Mouse (Mus musculus): ENCODE results near the gene Itga2b. TPM values are rescaled to one million over a fixed set of nuclear protein-coding genes. Genes with fewer than 3 reads are reported as not detected.

Itga2b gene
- total RNA-seq, 2 experiments from 2014 or later, result 4.3 to 5.7 TPM

- no peak for DNase-seq
Measured at GRCm38 (mm10) chr11:102460541-102460940, 9.4 kb downstream of the Itga2b start.

- peak; percentile 84 for DNase-seq
Measured at GRCm38 (mm10) chr11:102455740-102456396, 14.1 kb downstream of the Itga2b start.

- no peak for DNase-seq
Measured at GRCm38 (mm10) chr11:102453131-102453530, 16.8 kb downstream of the Itga2b start.

- no peak for DNase-seq
Measured at GRCm38 (mm10) chr11:102449043-102450008, 20.6 kb downstream of the Itga2b start.

GRCm38 (mm10) chr11:102448327-102448726, 21.6 kb downstream of the Itga2b start:
- DNase-seq, result no peak

GRCm38 (mm10) chr11:102447497-102447896, 22.4 kb downstream of the Itga2b start, which contains the start of gene Fam171a2:
Fam171a2 (minus strand) TSS chr11:102447682.
- DNase-seq, result peak; percentile 91

- DNase-seq, result peak; percentile 56
Measured at GRCm38 (mm10) chr11:102446581-102447461, 23.1 kb downstream of the Itga2b start.

- DNase-seq, result peak; percentile 57
Measured at GRCm38 (mm10) chr11:102445891-102446361, 24.0 kb downstream of the Itga2b start.

GRCm38 (mm10) chr11:102445264-102445890, 24.5 kb downstream of the Itga2b start:
- no peak for DNase-seq

- no peak for DNase-seq
Measured at GRCm38 (mm10) chr11:102444781-102445180, 25.1 kb downstream of the Itga2b start.

GRCm38 (mm10) chr11:102444321-102444720, 25.6 kb downstream of the Itga2b start:
- no peak for DNase-seq

GRCm38 (mm10) chr11:102443740-102444139, 26.2 kb downstream of the Itga2b start:
- DNase-seq, result no peak

- DNase-seq, result no peak
Measured at GRCm38 (mm10) chr11:102442089-102442488, 27.8 kb downstream of the Itga2b start.

- DNase-seq, result no peak
Measured at GRCm38 (mm10) chr11:102441434-102441833, 28.5 kb downstream of the Itga2b start.

- DNase-seq, result no peak
Measured at GRCm38 (mm10) chr11:102440255-102440654, 29.7 kb downstream of the Itga2b start.

- no peak for DNase-seq
Measured at GRCm38 (mm10) chr11:102439093-102440082, 30.5 kb downstream of the Itga2b start.

GRCm38 (mm10) chr11:102438212-102439092, 31.5 kb downstream of the Itga2b start:
- peak; percentile 94 for DNase-seq

GRCm38 (mm10) chr11:102437120-102438061, 32.5 kb downstream of the Itga2b start:
- peak; percentile 86 for DNase-seq

Data from adrenal gland, postnatal 10 days (tissue).